20 mouse cellular contexts compared by ENCODE assay signal in the genomic region with DNA sequence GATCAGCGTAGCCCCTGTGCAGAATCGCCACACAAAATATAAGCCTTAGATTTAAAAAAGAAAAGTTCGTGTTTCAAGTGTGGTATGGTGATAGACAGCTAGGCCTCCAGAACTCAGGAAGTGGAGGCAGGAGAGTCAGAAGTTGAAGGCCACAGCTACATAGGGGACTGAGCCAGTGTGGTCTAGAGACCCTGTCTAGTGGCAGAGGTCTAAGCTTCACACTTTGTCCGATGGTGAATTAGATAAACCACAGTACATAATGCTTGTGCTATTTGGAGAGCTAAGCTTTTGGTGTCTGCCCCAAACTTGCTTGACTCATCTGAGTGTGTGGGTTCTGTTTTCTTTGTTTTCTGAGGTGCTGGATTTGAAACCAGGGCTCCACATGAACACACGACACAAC. TPM values are rescaled to one million over a fixed set of nuclear protein-coding genes. Genes with fewer than 3 reads are reported as not detected.
"Had no signal": no experiment of that assay in that cellular context is flagged by ENCODE, and none has a peak within 500 bp of the region (broad histone marks: within the 10 kb centered on the region; RNA-seq: fewer than 3 reads in every experiment).

No protein-coding gene starts in this region.

- H3K4me2 ChIP-seq: heart, embryonic 11.5 days; heart, embryonic 13.5 days; heart, embryonic 15.5 days; hindbrain, embryonic 13.5 days; hindbrain, embryonic 15.5 days; kidney, embryonic 15.5 days; limb, embryonic 12.5 days had no signal

- H3K9me3 ChIP-seq: heart, embryonic 13.5 days; heart, embryonic 15.5 days; hindbrain, embryonic 13.5 days; hindbrain, embryonic 15.5 days; kidney, embryonic 15.5 days; limb, embryonic 10.5 days; limb, embryonic 12.5 days had no signal

- H3K27ac ChIP-seq: heart, adult 2 months; heart, embryonic 13.5 days; heart, embryonic 15.5 days; hindbrain, embryonic 13.5 days; hindbrain, postnatal 0 days; kidney, embryonic 15.5 days; kidney, postnatal 0 days; limb, embryonic 10.5 days; limb, embryonic 12.5 days had no signal

- ATAC-seq: intestine, embryonic 16.5 days had no signal

- H3K27me3 ChIP-seq: heart, embryonic 13.5 days; heart, embryonic 15.5 days; hindbrain, embryonic 13.5 days; hindbrain, embryonic 15.5 days; kidney, embryonic 15.5 days; limb, embryonic 12.5 days had no signal

- H3K36me3 ChIP-seq: heart, embryonic 13.5 days; heart, embryonic 15.5 days; hindbrain, embryonic 13.5 days; hindbrain, embryonic 15.5 days; kidney, embryonic 15.5 days; limb, embryonic 10.5 days; limb, embryonic 12.5 days had no signal

- H3K4me3 ChIP-seq: heart, adult 2 months; heart, embryonic 13.5 days; heart, embryonic 15.5 days; hindbrain, embryonic 13.5 days; hindbrain, embryonic 15.5 days; kidney, embryonic 15.5 days; limb, embryonic 10.5 days; limb, embryonic 12.5 days had no signal

- H3K9ac ChIP-seq: heart, embryonic 13.5 days; heart, embryonic 15.5 days; hindbrain, embryonic 13.5 days; hindbrain, embryonic 15.5 days; kidney, embryonic 15.5 days; limb, embryonic 12.5 days had no signal

RNA-seq across cellular contexts. Expression of gene Mpz, which starts 31.5 kb away (rescaled TPM):
- total RNA-seq: hematopoietic stem cell, adult 5-6 weeks; layer of hippocampus, adult 18-20 months; layer of hippocampus, adult 8-10 months; layer of hippocampus, postnatal 14 days; layer of hippocampus, postnatal 36 days; left cerebral cortex, adult 18-20 months; left cerebral cortex, postnatal 14 days; left cerebral cortex, postnatal 36 days had no signal
- polyA plus RNA-seq: heart, embryonic 11.5 days had no signal
